Mouse (Mus musculus): ENCODE data around the gene Zkscan17.
A peak's percentile ranks its signal among the peaks of the same experiment; 100 is the strongest.

The Zkscan17 gene

GRCm38 (mm10) chr11:59456346-59456745 is 70.2 kb downstream of the Zkscan17 start:
- no peak for DNase-seq (ENCODE audit: low spot score in 2 of 2)

GRCm38 (mm10) chr11:59451086-59451485 is 75.5 kb downstream of the Zkscan17 start, which contains the start of gene Snap47:
Snap47 (minus strand) TSS chr11:59451186.
- no peak for DNase-seq (ENCODE audit: low spot score in 2 of 2)

GRCm38 (mm10) chr11:59450230-59450771 is 76.2 kb downstream of the Zkscan17 start:
- peak in 1 of 2 experiments; percentile 22 for DNase-seq (ENCODE audit: low spot score in 2 of 2)

- peak; percentile 88 to 90 for DNase-seq (ENCODE audit: low spot score in 2 of 2)
These were observed 76.8 kb downstream of the Zkscan17 start, which contains the start of gene Jmjd4 for GRCm38 (mm10) chr11:59449741-59450229. Jmjd4 (plus strand) TSS chr11:59450045.

- no peak for DNase-seq (ENCODE audit: low spot score in 2 of 2)
These were observed 83.4 kb downstream of the Zkscan17 start for GRCm38 (mm10) chr11:59443102-59443501.

- DNase-seq (ENCODE audit: low spot score in 2 of 2): no peak
These were observed 88.6 kb downstream of the Zkscan17 start for GRCm38 (mm10) chr11:59437954-59438353.

Measured in urinary bladder, adult 18-20 months (tissue).